Mouse (Mus musculus): Measurements from ENCODE around the gene Hist4h4.

The Hist4h4 gene

DNA sequence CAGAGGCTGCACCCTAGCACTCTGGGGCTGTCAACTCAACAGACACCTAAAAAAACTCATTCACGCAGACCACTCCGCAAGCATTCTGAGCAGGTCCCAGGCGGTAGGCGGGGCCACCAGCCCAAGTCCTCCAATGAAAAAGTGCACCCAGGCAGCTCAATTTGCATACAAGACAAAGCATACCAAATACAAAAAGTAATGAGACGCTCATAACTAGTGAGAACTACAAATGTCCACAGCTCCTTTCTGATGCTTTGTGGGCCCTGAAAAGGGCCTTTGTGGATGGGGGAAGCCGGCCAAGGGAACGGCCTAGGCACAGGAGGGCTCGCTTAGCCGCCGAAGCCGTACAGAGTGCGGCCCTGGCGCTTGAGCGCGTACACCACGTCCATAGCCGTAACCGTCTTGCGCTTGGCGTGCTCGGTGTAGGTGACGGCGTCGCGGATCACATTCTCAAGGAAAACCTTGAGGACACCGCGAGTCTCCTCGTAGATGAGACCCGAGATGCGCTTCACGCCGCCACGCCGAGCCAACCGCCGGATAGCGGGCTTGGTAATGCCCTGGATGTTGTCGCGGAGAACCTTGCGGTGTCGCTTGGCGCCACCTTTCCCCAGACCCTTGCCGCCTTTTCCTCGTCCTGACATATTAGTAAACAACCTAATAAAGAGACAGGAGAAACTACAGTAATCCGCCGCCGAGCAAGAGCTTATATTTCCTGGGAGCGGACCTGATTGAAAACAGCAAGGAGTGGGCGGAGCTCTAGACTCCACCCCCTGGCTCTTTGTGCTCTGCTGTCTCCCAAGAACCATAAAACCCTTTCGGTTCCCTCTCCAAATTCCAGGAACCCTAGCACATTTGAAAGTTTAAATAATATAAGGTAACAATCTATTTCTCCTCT lies at the start of gene Hist4h4:
Hist4h4 (minus strand) TSS at position 677 of the 895 bp plus-strand sequence.
- DNase-seq (ENCODE audit: low spot score in 2 of 2): peak; percentile 93 to 97

GRCm38 (mm10) chr6:136852762-136853161 lies 48.5 kb upstream of the Hist4h4 start:
- DNase-seq (ENCODE audit: low spot score in 2 of 2): no peak

- DNase-seq (ENCODE audit: low spot score in 2 of 2): no peak
Observed at GRCm38 (mm10) chr6:136852348-136852747, 48.1 kb upstream of the Hist4h4 start.

DNA sequence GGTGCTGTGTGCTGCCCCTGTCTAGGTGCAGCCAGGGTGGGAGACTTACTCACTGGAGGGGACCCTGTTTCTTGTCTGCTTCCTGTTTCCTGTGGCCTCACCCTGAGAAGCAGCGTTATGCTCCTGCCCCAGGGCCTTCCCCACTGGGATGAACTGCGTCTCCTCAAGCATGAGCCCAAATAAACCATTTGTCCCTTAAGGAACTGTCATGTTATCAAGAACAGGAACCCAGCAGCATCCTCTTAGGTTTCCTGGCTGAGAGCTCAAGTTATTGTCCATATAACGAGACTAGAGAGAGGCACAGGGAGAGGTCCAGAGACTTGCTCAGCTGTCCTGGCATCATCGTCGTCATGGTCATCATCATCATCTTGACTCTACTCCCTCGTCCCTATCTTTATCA lies 46.1 kb upstream of the Hist4h4 start:
- no peak for DNase-seq (ENCODE audit: low spot score in 2 of 2)

DNA sequence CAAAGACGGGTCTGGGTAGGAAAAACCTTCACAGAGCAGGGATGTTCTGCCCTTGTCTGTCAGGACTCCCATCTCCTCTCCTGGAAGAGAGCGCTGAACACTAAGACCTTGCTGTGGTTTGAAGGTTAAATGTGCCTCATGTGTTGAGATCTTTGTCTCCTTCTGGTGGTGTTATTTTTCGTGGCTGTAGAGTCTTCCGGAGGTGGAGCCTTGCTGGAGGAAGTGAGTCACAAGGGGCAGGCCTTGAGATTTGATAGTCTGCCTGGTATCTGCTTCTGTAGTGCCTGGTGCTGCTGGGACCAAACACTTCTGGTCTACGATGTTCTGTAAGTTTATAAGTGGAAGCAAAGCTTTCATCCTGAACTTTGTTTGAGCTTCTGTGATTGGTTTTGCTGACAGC lies 44.8 kb upstream of the Hist4h4 start:
- DNase-seq (ENCODE audit: low spot score in 2 of 2): no peak

- no peak for DNase-seq (ENCODE audit: low spot score in 2 of 2)
Observed at GRCm38 (mm10) chr6:136848399-136848798, 44.2 kb upstream of the Hist4h4 start.

GRCm38 (mm10) chr6:136847790-136848189 lies 43.6 kb upstream of the Hist4h4 start:
- no peak for DNase-seq (ENCODE audit: low spot score in 2 of 2)

GRCm38 (mm10) chr6:136847267-136847666 lies 43.1 kb upstream of the Hist4h4 start:
- DNase-seq (ENCODE audit: low spot score in 2 of 2): no peak

DNA sequence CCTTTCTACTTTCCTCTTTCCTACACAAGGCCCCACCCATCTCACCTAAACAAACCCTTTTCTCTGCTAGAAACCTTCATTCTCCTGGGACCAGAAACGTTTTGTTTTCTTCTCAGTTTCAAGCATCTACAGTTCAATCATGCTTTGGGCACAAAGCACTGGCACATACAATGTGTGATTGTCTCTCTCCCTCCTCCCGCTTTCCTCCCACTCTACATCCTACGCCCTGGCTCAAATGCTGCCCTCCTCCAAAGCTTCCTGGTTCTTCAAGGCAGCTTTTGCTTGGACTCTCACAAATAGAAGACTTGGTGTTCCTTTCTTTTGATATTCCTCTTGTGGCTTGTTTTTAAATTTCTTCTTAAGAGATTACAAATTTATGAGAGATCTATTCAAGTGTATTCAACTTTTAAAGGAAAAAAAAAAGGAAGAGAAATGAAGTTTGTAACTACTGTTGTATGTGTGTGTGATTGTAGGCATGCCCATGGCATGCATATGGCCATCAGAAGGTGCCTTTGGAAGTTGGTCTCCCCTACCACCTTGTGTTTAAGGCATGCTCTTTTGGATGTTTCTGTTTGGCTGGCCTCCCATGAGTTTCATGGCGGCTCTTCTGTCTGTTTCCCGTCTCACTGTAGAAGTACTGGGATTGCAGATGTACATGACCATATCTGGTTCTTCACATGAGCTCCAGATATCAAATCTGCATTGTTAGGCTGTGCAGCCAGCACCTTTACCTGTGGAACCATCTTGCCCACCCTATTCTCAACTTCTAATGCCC lies 41.7 kb upstream of the Hist4h4 start:
- no peak for DNase-seq (ENCODE audit: low spot score in 2 of 2)

GRCm38 (mm10) chr6:136844903-136845302 lies 40.7 kb upstream of the Hist4h4 start:
- DNase-seq (ENCODE audit: low spot score in 2 of 2): no peak

GRCm38 (mm10) chr6:136837323-136837722 lies 33.1 kb upstream of the Hist4h4 start:
- no peak for DNase-seq (ENCODE audit: low spot score in 2 of 2)

GRCm38 (mm10) chr6:136835352-136835751 lies 31.1 kb upstream of the Hist4h4 start, which contains the start of gene Smco3:
Smco3 (minus strand) TSS chr6:136835452.
- no peak for DNase-seq (ENCODE audit: low spot score in 2 of 2)

DNA sequence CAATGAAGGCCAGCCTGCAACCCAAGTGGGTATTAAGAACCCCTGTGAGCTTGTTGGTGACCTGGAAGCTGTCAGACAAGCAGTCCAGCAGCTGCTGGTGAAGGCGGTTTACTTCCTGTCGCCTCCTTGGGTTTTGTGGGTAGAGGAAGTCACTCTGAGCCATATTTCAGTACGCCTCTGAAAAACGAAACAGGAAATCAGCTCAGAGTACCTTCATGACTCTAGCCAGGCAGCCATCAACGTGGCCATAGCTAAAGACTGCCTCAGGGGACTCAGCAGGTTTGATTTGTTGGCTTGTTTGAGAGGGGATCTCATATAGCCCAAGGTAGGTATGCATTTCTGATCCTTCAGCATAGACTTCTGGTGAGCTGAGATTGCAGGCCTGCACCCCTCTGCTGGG lies 27.5 kb upstream of the Hist4h4 start:
- no peak for DNase-seq (ENCODE audit: low spot score in 2 of 2)

DNA sequence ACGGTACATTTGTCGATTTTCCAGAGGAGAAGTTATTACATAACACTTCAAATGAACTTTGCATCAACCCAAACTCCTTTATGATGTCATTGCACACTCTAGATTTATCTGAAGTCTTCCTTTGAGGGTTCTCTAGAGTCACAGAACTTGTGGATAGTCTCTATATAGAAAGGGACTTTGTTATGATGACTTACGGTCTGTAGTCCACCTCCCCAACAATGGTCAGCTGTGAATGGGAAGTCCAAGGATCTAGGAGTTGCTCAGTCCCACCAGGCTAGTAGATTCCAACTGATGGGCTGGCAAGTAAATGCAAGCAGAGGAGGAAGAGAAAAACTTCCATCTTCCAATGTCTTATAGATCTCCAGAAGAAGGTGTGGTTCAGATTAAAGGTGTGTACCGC lies 24.5 kb upstream of the Hist4h4 start:
- DNase-seq (ENCODE audit: low spot score in 2 of 2): no peak

DNA sequence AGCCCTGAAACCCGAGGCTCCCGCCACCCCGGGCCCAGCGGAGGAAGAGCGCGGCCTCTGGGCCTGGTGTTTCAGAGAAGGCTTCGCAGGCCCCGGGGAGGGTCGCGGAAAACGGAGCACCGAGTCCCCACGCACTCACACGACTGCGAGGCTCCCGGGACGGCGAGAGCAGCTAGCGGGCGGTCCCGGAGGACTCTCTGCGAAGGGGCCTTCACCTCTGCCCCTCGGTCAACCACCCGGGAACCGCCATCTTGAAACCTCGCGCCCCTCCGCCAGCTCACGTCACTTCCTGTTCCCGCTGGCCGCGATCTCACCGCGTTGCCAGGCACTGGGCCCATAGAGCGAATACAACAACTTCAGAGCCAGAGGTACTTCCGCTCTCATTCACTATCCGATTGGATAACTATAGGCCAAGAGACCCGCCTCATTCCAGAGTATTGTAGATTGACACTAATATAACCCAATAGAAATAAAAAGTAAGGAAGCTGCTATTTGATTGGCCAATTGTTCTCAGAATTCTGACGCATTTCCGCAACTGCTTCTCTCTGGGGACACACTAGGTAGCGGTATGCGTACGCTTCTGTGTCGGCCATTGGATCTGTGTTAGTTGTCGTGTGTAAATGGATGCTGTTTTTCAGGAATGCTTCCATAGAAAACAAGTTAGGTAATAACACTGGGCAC lies 23.8 kb upstream of the Hist4h4 start, which contains the start of gene Wbp11:
Wbp11 (minus strand) TSS at position 353 of the 681 bp plus-strand sequence.
- peak; percentile 98 to 99 for DNase-seq (ENCODE audit: low spot score in 2 of 2)

- DNase-seq (ENCODE audit: low spot score in 2 of 2): no peak
Observed at GRCm38 (mm10) chr6:136827516-136827880, 23.3 kb upstream of the Hist4h4 start, which contains the start of gene BC049715. BC049715 (plus strand) TSS chr6:136827626.

DNA sequence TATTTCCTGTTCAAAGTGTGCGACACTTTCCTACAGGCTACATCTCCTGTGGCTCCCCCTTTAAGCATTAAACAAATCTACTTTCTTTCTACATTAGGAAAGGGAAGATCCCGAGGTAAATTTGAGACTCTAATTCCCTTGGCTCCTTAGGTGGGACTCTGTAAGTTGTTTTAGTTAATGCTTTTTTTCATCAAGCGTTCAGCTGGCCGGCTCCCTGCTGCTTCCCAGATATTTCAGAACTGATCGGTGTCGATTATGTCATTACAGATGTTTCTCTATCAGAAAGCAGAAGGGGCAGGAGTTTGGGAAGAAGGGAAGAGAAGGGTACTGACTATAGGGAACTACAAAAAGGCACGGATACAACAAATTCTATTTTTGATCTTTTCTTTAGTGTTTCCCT lies 22.9 kb upstream of the Hist4h4 start:
- no peak for DNase-seq (ENCODE audit: low spot score in 2 of 2)

DNA sequence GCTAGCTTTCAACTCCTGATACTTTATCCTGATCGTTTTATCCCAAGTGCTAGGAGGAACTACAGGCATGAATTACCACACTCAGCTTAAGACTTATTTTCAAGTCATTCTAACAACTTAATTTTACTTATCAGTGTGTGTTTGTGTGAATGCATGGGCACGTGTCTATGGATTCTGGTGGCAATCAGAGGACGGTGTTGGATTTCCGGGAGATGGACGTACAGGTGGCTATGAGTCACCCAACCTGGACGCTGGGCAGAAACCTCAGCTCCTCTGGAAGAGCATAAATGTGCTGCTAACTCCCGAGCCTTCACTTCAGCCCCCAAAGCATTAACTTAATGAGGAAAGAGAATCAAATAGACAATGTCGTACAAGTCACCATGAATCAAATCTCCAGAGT lies 20.8 kb upstream of the Hist4h4 start:
- DNase-seq (ENCODE audit: low spot score in 2 of 2): no peak

GRCm38 (mm10) chr6:136821086-136821485 lies 16.9 kb upstream of the Hist4h4 start:
- DNase-seq (ENCODE audit: low spot score in 2 of 2): no peak

GRCm38 (mm10) chr6:136820381-136820780 lies 16.2 kb upstream of the Hist4h4 start:
- no peak for DNase-seq (ENCODE audit: low spot score in 2 of 2)

- DNase-seq (ENCODE audit: low spot score in 2 of 2): no peak
Observed at GRCm38 (mm10) chr6:136817549-136817948, 13.3 kb upstream of the Hist4h4 start.

- DNase-seq (ENCODE audit: low spot score in 2 of 2): no peak
Observed at GRCm38 (mm10) chr6:136816826-136817225, 12.6 kb upstream of the Hist4h4 start.

Data from heart, adult 9 months (tissue).